Mouse (Mus musculus) hindbrain, postnatal 0 days (tissue): ENCODE data around the gene Cacul1. TPM values are rescaled to one million over a fixed set of nuclear protein-coding genes. Genes with fewer than 3 reads are reported as not detected.

ENCODE experiments used
- ATAC-seq: fragments of 200-750 bp; cut with Nextera tagmentation; 2 replicates; pipeline ENCODE4 v1.8.0; 2017; ENCODE audit warnings: mild to moderate bottlenecking, moderate TSS enrichment, moderate library complexity
- DNase-seq: peaks from one replicate; pipeline ENCODE4 v3.0.0-alpha.2; 2015; ENCODE audit warnings: low spot score
- H3K27ac ChIP-seq: fragments of 300-500 bp; sonication (generic); 2 replicates; pipeline ENCODE4 v1.5.1; 2014; ENCODE audit warnings: mild to moderate bottlenecking
- H3K27me3 ChIP-seq: fragments of 300-500 bp; sonication (generic); 2 replicates; pipeline ENCODE4 v1.6.1; 2014; ENCODE audit warnings: low read length, mixed read lengths; ENCODE audit not compliant: insufficient read depth
- H3K36me3 ChIP-seq: fragments of 300-500 bp; sonication (generic); 2 replicates; pipeline ENCODE4 v1.6.1; 2014; ENCODE audit warnings: low read length, mixed read lengths; ENCODE audit not compliant: insufficient read depth
- H3K4me1 ChIP-seq: fragments of 300-500 bp; sonication (generic); 2 replicates; pipeline ENCODE4 v1.6.1; 2014; ENCODE audit warnings: antibody characterized with exemption, low read length, mixed read lengths; ENCODE audit not compliant: insufficient read depth
- H3K4me2 ChIP-seq: fragments of 300-500 bp; sonication (generic); 2 replicates; pipeline ENCODE4 v1.6.1; 2014; ENCODE audit warnings: low read depth, mild to moderate bottlenecking, low read length, moderate library complexity, mixed read lengths
- H3K4me3 ChIP-seq: fragments of 300-500 bp; sonication (generic); 2 replicates; pipeline ENCODE4 v1.5.1; 2014; ENCODE audit warnings: low read length
- H3K9ac ChIP-seq: fragments of 300-500 bp; sonication (generic); replicated peaks from 2 replicates; pipeline ENCODE4 v1.6.1; 2014; ENCODE audit warnings: mild to moderate bottlenecking, low read length, moderate library complexity, mixed read lengths
- H3K9me3 ChIP-seq: fragments of 300-500 bp; sonication (generic); 2 replicates; pipeline ENCODE4 v1.6.1; 2016; ENCODE audit warnings: low read length, mixed read lengths
- CTCF ChIP-seq: IDR thresholded peaks from 2 replicates; pipeline ENCODE4 v1.5.1; 2016; ENCODE audit warnings: antibody characterized with exemption, control low read depth, low read depth
- WGBS: fragments of 180-500 bp; shearing (Covaris S2); extraction: QIAGEN DNeasy Blood & Tissue Kit; methylation state at CpG from one replicate; pipeline ENCODE4 v1.1.7; 2014; 5-methylcytosine and 5-hydroxymethylcytosine counted together
- polyA plus RNA-seq: library from polyadenylated mRNA; unstranded; fragments of >200 nt; fragmentation: Nextera tagmentation; extraction: Ambion mirVana; gene quantifications from 2 replicates; pipeline ENCODE4 v1.2.1, GENCODE M21; 2015
- total RNA-seq: library from RNA; depleted of rRNA; stranded (reverse); fragments of >200 nt; gene quantifications from 2 replicates; pipeline ENCODE4 v1.2.3, GENCODE M21; 2014

The Cacul1 gene
- total and polyA plus RNA-seq, 2 experiments from 2014 or later, result 14.8 to 46.0 TPM

GRCm38 (mm10) chr19:60581377-60582290, 809 bp upstream of the Cacul1 start:
- H3K27me3 ChIP-seq, result no peaks in the 10 kb centered on the region
- DNase-seq (no peak), ATAC-seq (peak; percentile 48)
- TF ChIP-seq CTCF, result no peak
- peak overlapping the region; percentile 85 for H3K27ac ChIP-seq
- peak overlapping the region; percentile 75 for H3K4me2 ChIP-seq
- 0 out of 2 replicates have a peak, but pooled peaks cover 7% of the 10 kb centered on the region for H3K4me1 ChIP-seq
- no peaks in the 10 kb centered on the region for H3K36me3 ChIP-seq
- H3K9me3 ChIP-seq, result no peaks in the 10 kb centered on the region
- H3K9ac ChIP-seq, result peak overlapping the region; percentile 88; the same call in 1 of the 2 replicates
- 36% methylated on average over 4 of the region's 4 CpGs for WGBS
- peak overlapping the region; percentile 88 for H3K4me3 ChIP-seq

- ATAC-seq (peak; percentile 44), DNase-seq (peak; percentile 51)
- Histone ChIP-seq H3K36me3 (no peaks in the 10 kb centered on the region), H3K27ac (peak overlapping the region; percentile 85), H3K27me3 (no peaks in the 10 kb centered on the region), H3K4me3 (peak overlapping the region; percentile 88), H3K4me2 (peak overlapping the region; percentile 75), H3K9me3 (no peaks in the 10 kb centered on the region), H3K4me1 (0 out of 2 replicates have a peak, but pooled peaks cover 7% of the 10 kb centered on the region), H3K9ac (peak overlapping the region; percentile 88)
- no peak for TF ChIP-seq CTCF
- WGBS, result 1% methylated on average over 34 of the region's 34 CpGs
These were observed 849 bp downstream of the Cacul1 start for GRCm38 (mm10) chr19:60579771-60580581.

- Histone ChIP-seq H3K27ac (no peak overlapping the region), H3K9ac (no peak overlapping the region), H3K4me2 (no peak overlapping the region), H3K36me3 (no peaks in the 10 kb centered on the region), H3K4me3 (no peak overlapping the region), H3K4me1 (0 out of 2 replicates have a peak, but pooled peaks cover 7% of the 10 kb centered on the region), H3K27me3 (no peaks in the 10 kb centered on the region), H3K9me3 (no peaks in the 10 kb centered on the region)
- TF ChIP-seq CTCF, result no peak
- WGBS, result 85% methylated on average over 1 of the region's 1 CpGs
- ATAC-seq (no peak), DNase-seq (no peak)
These were observed 4.1 kb downstream of the Cacul1 start for GRCm38 (mm10) chr19:60576741-60577140.

- DNase-seq (no peak), ATAC-seq (no peak)
- Histone ChIP-seq H3K4me2 (no peak overlapping the region), H3K9ac (no peak overlapping the region), H3K4me3 (no peak overlapping the region), H3K36me3 (no peaks in the 10 kb centered on the region; the same call in 1 of the 2 replicates), H3K9me3 (no peaks in the 10 kb centered on the region), H3K4me1 (no peaks in the 10 kb centered on the region), H3K27me3 (no peaks in the 10 kb centered on the region), H3K27ac (no peak overlapping the region)
- TF ChIP-seq CTCF, result no peak
These were observed 20.3 kb downstream of the Cacul1 start for GRCm38 (mm10) chr19:60560497-60560896.

GRCm38 (mm10) chr19:60554866-60555438, 25.9 kb downstream of the Cacul1 start:
- no peak for DNase-seq
- Histone ChIP-seq H3K9ac (no peak overlapping the region), H3K4me3 (no peak overlapping the region), H3K9me3 (no peaks in the 10 kb centered on the region), H3K36me3 (peaks cover 6% of the 10 kb centered on the region; the same call in 1 of the 2 replicates), H3K27ac (no peak overlapping the region), H3K4me2 (no peak overlapping the region), H3K4me1 (no peaks in the 10 kb centered on the region), H3K27me3 (no peaks in the 10 kb centered on the region)
- no peak for TF ChIP-seq CTCF
- WGBS, result 76% methylated on average over 4 of the region's 4 CpGs
- ATAC-seq, result no peak

- TF ChIP-seq CTCF, result peak; percentile 81
- ATAC-seq (no peak), DNase-seq (peak; percentile 81)
- H3K36me3 ChIP-seq, result peaks cover 6% of the 10 kb centered on the region; the same call in 1 of the 2 replicates
- H3K9ac ChIP-seq, result no peak overlapping the region
- H3K4me3 ChIP-seq, result no peak overlapping the region
- H3K9me3 ChIP-seq, result no peaks in the 10 kb centered on the region
- H3K27me3 ChIP-seq, result no peaks in the 10 kb centered on the region
- H3K4me1 ChIP-seq, result no peaks in the 10 kb centered on the region
- no peak overlapping the region for H3K27ac ChIP-seq
- H3K4me2 ChIP-seq, result no peak overlapping the region
These were observed 27.3 kb downstream of the Cacul1 start for GRCm38 (mm10) chr19:60553501-60553900.
